Mouse (Mus musculus) cerebellum, adult 2 months (tissue): ENCODE measurements at regions not wholly inside any gene's neighbourhood (a gene's known extent, or its start where the extent isn't known, plus 50 kb on each side); places are given as distances from the start of the nearest gene placed in this dataset.

Source experiments
- DNase-seq, 2 experiments: peaks; one replicate each; pipeline ENCODE4 v3.0.0; 2021
- H3K27ac ChIP-seq: fragments of 200-500 bp; 2 replicates; pipeline ENCODE4 v1.5.1; 2012; ENCODE audit warnings: low read length, control low read depth, inconsistent platforms; ENCODE audit not compliant: insufficient read depth
- H3K27me3 ChIP-seq: fragments of 200-500 bp; 2 replicates; pipeline ENCODE4 v1.6.1; 2012; ENCODE audit warnings: inconsistent platforms, mild to moderate bottlenecking, low read length, moderate library complexity; ENCODE audit not compliant: control insufficient read depth, insufficient read depth
- H3K4me1 ChIP-seq: fragments of 200-500 bp; 2 replicates; pipeline ENCODE4 v1.6.1; 2011; ENCODE audit warnings: low read length; ENCODE audit not compliant: control insufficient read depth, insufficient read depth
- H3K4me3 ChIP-seq: fragments of 200-500 bp; replicated peaks from 2 replicates; pipeline ENCODE3; 2011; ENCODE audit warnings: mild to moderate bottlenecking, low read depth, low read length, control low read depth; ENCODE audit not compliant: insufficient read depth
- CTCF ChIP-seq: fragments of 200-500 bp; IDR thresholded peaks from 2 replicates; pipeline ENCODE4 v1.5.1; 2011; ENCODE audit warnings: low read depth, mild to moderate bottlenecking, control low read depth, low read length, moderate library complexity, borderline replicate concordance; ENCODE audit not compliant: insufficient read depth
- POLR2A ChIP-seq: fragments of 200-500 bp; IDR thresholded peaks from 2 replicates; pipeline ENCODE4 v1.6.1; 2011; ENCODE audit warnings: low read length, control low read depth, borderline replicate concordance; ENCODE audit not compliant: insufficient read depth
- WGBS: fragments of 180-500 bp; shearing (Covaris S2); methylation state at CpG from one replicate; pipeline ENCODE4 v1.1.7; 2018; 5-methylcytosine and 5-hydroxymethylcytosine counted together

GRCm38 (mm10) chr6:60345448-60345847, 484.2 kb downstream of the Snca start:
- TF ChIP-seq POLR2A (no peak), CTCF (no peak)
- 13% methylated on average over 2 of the region's 2 CpGs for WGBS
- H3K27me3 ChIP-seq: no peaks in the 10 kb centered on the region

More at GRCm38 (mm10) chr6:60345448-60345847, 484.2 kb downstream of the Snca start:
- H3K27ac ChIP-seq: no peak overlapping the region
- no peak for DNase-seq
- no peaks in the 10 kb centered on the region for H3K4me1 ChIP-seq
- H3K4me3 ChIP-seq: no peak overlapping the region
